Mouse (Mus musculus) heart, postnatal 0 days (tissue): ENCODE data around the gene Mical2.

Experiments
- CTCF ChIP-seq: IDR thresholded peaks from 2 replicates; pipeline ENCODE4 v1.5.1; 2016; ENCODE audit warnings: antibody characterized with exemption, control low read depth, low read depth
- EP300 ChIP-seq: IDR thresholded peaks from 2 replicates; pipeline ENCODE4 v1.6.1; 2016; ENCODE audit warnings: antibody characterized with exemption, low read depth

DNA sequence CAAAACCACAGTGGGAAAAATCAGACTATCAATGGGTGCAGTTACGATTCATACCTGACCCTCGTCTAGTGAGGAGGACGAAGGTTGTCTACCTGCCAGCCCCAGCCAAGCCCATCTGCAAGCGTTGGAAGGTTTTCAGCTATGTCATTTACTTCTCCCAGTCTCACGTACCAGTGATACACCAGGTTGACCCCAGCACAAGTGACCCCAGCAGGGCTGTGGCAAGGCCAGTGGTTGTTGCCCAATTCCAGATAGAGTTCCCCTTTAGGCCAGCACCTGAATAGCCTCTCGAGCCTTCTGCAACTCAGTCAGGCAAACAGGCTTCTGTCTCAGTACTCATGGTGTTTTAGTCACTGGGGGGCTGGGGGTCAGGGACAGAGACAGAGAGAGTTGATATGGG is 17.9 kb upstream of the Mical2 start:
- TF ChIP-seq CTCF (no peak), EP300 (no peak)
